Mouse (Mus musculus) c-Kit-positive CD71-positive TER-119-negative erythroid progenitor cells, embryonic 14.5 days (primary cell): ENCODE measurements around the gene Kxd1.
"Not testable (repeated sequence)": the region's sequence is repeated elsewhere in the genome, so short reads cannot be mapped to it uniquely, and the experiment has no call there.

ENCODE experiments used
- DNase-seq: peaks from one replicate; pipeline ENCODE4 v3.0.0-alpha.2; 2013; ENCODE audit warnings: low read depth

Gene Kxd1

GRCm38 (mm10) chr8:70513441-70513840 is 14.3 kb downstream of the Kxd1 start:
- DNase-seq = no peak

- DNase-seq = no peak
These were observed 15.4 kb downstream of the Kxd1 start for GRCm38 (mm10) chr8:70512253-70512903.

GRCm38 (mm10) chr8:70511770-70512169 is 16.0 kb downstream of the Kxd1 start:
- no peak for DNase-seq

- DNase-seq = not testable (repeated sequence)
These were observed 16.6 kb downstream of the Kxd1 start for GRCm38 (mm10) chr8:70511174-70511573.

- peak; percentile 95 for DNase-seq
These were observed 17.4 kb downstream of the Kxd1 start, which contains the start of gene Uba52 for GRCm38 (mm10) chr8:70510228-70510915. TSS of gene Uba52 (minus strand) at chr8:70510801.

GRCm38 (mm10) chr8:70509281-70509952 is 18.3 kb downstream of the Kxd1 start:
- DNase-seq = no peak

- no peak for DNase-seq
These were observed 20.7 kb downstream of the Kxd1 start for GRCm38 (mm10) chr8:70507027-70507393.

- DNase-seq = peak; percentile 88
These were observed 21.3 kb downstream of the Kxd1 start, which contains the start of gene Rex1bd for GRCm38 (mm10) chr8:70506328-70507026. TSS of gene Rex1bd (minus strand) at chr8:70506752.

- DNase-seq = no peak
These were observed 21.9 kb downstream of the Kxd1 start for GRCm38 (mm10) chr8:70505698-70506327.

GRCm38 (mm10) chr8:70504851-70505250 is 22.9 kb downstream of the Kxd1 start:
- peak; percentile 83 for DNase-seq

- no peak for DNase-seq
These were observed 23.5 kb downstream of the Kxd1 start for GRCm38 (mm10) chr8:70504291-70504716.

GRCm38 (mm10) chr8:70503062-70503750 is 24.6 kb downstream of the Kxd1 start:
- no peak for DNase-seq

- DNase-seq = no peak
These were observed 25.2 kb downstream of the Kxd1 start for GRCm38 (mm10) chr8:70502540-70502939.

- no peak for DNase-seq
These were observed 25.8 kb downstream of the Kxd1 start for GRCm38 (mm10) chr8:70501820-70502529.

GRCm38 (mm10) chr8:70500386-70501301 is 27.1 kb downstream of the Kxd1 start:
- peak; percentile 75 for DNase-seq

- no peak for DNase-seq
These were observed 32.0 kb downstream of the Kxd1 start for GRCm38 (mm10) chr8:70495771-70496062.

GRCm38 (mm10) chr8:70495001-70495770 is 32.6 kb downstream of the Kxd1 start:
- no peak for DNase-seq

GRCm38 (mm10) chr8:70494416-70494945 is 33.3 kb downstream of the Kxd1 start:
- DNase-seq = no peak
